Mouse (Mus musculus): ENCODE data around the gene Smc1b. TPM values are rescaled to one million over a fixed set of nuclear protein-coding genes. Genes with fewer than 3 reads are reported as not detected.

The Smc1b gene
- total and polyA plus RNA-seq, 2 experiments from 2014 or later, result 0.24 to 5.2 TPM

DNA sequence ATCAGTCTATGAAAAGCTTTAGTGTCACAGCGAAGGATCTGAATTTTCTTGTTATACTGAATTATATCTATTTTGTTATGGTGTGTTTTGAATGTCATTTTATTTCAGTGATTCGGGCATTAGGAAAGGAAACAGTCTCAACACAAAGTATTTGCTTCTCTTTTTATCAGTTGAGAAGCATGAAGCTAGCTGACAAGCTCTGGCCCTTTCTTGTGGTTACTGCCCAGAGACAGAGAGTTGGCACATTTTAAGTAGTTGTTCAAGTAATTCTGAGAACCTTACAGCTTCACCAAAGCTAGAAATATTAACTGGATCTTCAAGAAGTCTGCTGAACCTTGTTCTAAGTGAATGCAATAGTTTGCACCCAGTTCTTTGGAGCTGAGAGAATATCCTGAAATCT is 68.3 kb downstream of the Smc1b start:
- WGBS, result 96% methylated on average over 2 of the region's 2 CpGs
- Histone ChIP-seq H3K4me1 (ENCODE audit: insufficient read depth, low read length) (no peaks in the 10 kb centered on the region), H3K27ac (no peak overlapping the region), H3K9me3 (ENCODE audit: low read length) (no peaks in the 10 kb centered on the region), H3K36me3 (ENCODE audit: insufficient read depth, low read length) (peaks cover 15% of the 10 kb centered on the region), H3K4me2 (ENCODE audit: low read depth, low read length) (no peak overlapping the region), H3K4me3 (ENCODE audit: low read length) (no peak overlapping the region), H3K27me3 (ENCODE audit: insufficient read depth, low read length) (no peaks in the 10 kb centered on the region), H3K9ac (replicated peaks; ENCODE audit: low read length) (no peak overlapping the region)
- DNase-seq (ENCODE audit: low spot score), result no peak
- ATAC-seq, result no peak
- no peak for TF ChIP-seq CTCF (IDR thresholded peaks at IDR 0.05; ENCODE audit: low read depth)

DNA sequence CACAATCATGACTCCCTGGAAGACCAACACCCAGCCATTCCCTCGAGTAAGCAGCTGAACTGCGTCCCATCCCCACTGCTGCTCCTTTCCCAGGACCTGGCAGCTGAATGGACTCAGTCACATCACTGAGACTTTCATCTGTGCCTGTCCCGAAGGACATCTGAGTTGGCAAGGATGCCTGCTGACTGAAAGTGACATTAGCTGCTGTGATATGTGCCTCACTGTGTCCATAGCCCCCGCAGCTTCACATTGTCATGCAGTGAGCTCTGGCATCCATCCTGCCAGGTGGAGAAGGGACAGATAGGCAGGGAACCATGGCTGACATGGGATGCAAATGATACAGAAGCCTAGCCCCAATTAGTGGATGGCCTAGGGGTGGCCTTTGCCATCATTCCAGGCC is 76.6 kb downstream of the Smc1b start:
- TF ChIP-seq CTCF (IDR thresholded peaks at IDR 0.05; ENCODE audit: low read depth), result no peak
- peaks cover 51% of the 10 kb centered on the region for H3K36me3 ChIP-seq (ENCODE audit: insufficient read depth, low read length)
- H3K4me1 ChIP-seq (ENCODE audit: insufficient read depth, low read length), result no peaks in the 10 kb centered on the region
- 79% methylated on average over 4 of the region's 4 CpGs for WGBS
- H3K4me3 ChIP-seq (ENCODE audit: low read length), result no peak overlapping the region
- DNase-seq (ENCODE audit: low spot score) (no peak), ATAC-seq (no peak)
- H3K4me2 ChIP-seq (ENCODE audit: low read depth, low read length), result no peak overlapping the region
- no peak overlapping the region for H3K9ac ChIP-seq (replicated peaks; ENCODE audit: low read length)
- H3K27me3 ChIP-seq (ENCODE audit: insufficient read depth, low read length), result no peaks in the 10 kb centered on the region
- no peaks in the 10 kb centered on the region for H3K9me3 ChIP-seq (ENCODE audit: low read length)
- H3K27ac ChIP-seq, result no peak overlapping the region

- no peak overlapping the region for H3K9ac ChIP-seq (replicated peaks; ENCODE audit: low read length)
- H3K27me3 ChIP-seq (ENCODE audit: insufficient read depth, low read length), result no peaks in the 10 kb centered on the region
- 94% methylated on average over 3 of the region's 3 CpGs for WGBS
- no peaks in the 10 kb centered on the region for H3K4me1 ChIP-seq (ENCODE audit: insufficient read depth, low read length)
- peaks cover 56% of the 10 kb centered on the region for H3K36me3 ChIP-seq (ENCODE audit: insufficient read depth, low read length)
- no peak for TF ChIP-seq CTCF (IDR thresholded peaks at IDR 0.05; ENCODE audit: low read depth)
- H3K27ac ChIP-seq, result no peak overlapping the region
- DNase-seq (ENCODE audit: low spot score) (no peak), ATAC-seq (no peak)
- H3K9me3 ChIP-seq (ENCODE audit: low read length), result no peaks in the 10 kb centered on the region
- no peak overlapping the region for H3K4me3 ChIP-seq (ENCODE audit: low read length)
- H3K4me2 ChIP-seq (ENCODE audit: low read depth, low read length), result no peak overlapping the region
Observed at GRCm38 (mm10) chr15:85054098-85054497, 77.7 kb downstream of the Smc1b start.

- H3K27ac ChIP-seq, result no peak overlapping the region
- H3K27me3 ChIP-seq (ENCODE audit: insufficient read depth, low read length), result no peaks in the 10 kb centered on the region
- H3K9ac ChIP-seq (replicated peaks; ENCODE audit: low read length), result no peak overlapping the region
- ATAC-seq (no peak), DNase-seq (ENCODE audit: low spot score) (no peak)
- no peak overlapping the region for H3K4me3 ChIP-seq (ENCODE audit: low read length)
- peaks cover 61% of the 10 kb centered on the region for H3K36me3 ChIP-seq (ENCODE audit: insufficient read depth, low read length)
- H3K9me3 ChIP-seq (ENCODE audit: low read length), result no peaks in the 10 kb centered on the region
- H3K4me1 ChIP-seq (ENCODE audit: insufficient read depth, low read length), result no peaks in the 10 kb centered on the region
- 90% methylated on average over 1 of the region's 1 CpGs for WGBS
- no peak for TF ChIP-seq CTCF (IDR thresholded peaks at IDR 0.05; ENCODE audit: low read depth)
- H3K4me2 ChIP-seq (ENCODE audit: low read depth, low read length), result no peak overlapping the region
Observed at GRCm38 (mm10) chr15:85049758-85050157, 82.0 kb downstream of the Smc1b start.

DNA sequence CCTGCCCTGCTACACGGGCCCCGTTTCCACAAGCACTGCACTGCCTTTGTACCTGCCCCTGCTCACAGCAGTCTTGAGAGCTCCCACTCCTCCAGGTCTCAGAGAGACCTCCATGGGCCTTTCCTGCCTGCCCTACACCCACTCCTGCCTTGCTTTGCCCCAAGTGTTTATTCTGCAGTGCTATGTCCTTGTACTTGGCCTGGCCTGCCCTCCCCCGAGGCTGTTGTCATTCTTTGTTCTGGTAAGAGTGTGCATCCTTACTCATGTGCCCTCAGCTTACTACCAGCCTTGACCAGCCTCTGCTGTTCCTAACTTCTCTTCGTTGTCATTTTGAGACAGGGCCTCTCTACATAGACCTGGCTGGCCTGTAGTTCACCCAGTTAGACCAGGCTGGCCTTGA is 83.9 kb downstream of the Smc1b start:
- no peak for DNase-seq (ENCODE audit: low spot score)
- Histone ChIP-seq H3K27me3 (ENCODE audit: insufficient read depth, low read length) (no peaks in the 10 kb centered on the region), H3K9ac (replicated peaks; ENCODE audit: low read length) (no peak overlapping the region), H3K27ac (no peak overlapping the region), H3K4me2 (ENCODE audit: low read depth, low read length) (no peak overlapping the region), H3K9me3 (ENCODE audit: low read length) (no peaks in the 10 kb centered on the region), H3K4me1 (ENCODE audit: insufficient read depth, low read length) (peaks cover 6% of the 10 kb centered on the region; the same call in 1 of the 2 replicates), H3K4me3 (ENCODE audit: low read length) (no peak overlapping the region), H3K36me3 (ENCODE audit: insufficient read depth, low read length) (peaks cover 50% of the 10 kb centered on the region)
- WGBS, result 92% methylated on average over 4 of the region's 4 CpGs
- ATAC-seq, result no peak
- TF ChIP-seq CTCF (IDR thresholded peaks at IDR 0.05; ENCODE audit: low read depth), result no peak

DNA sequence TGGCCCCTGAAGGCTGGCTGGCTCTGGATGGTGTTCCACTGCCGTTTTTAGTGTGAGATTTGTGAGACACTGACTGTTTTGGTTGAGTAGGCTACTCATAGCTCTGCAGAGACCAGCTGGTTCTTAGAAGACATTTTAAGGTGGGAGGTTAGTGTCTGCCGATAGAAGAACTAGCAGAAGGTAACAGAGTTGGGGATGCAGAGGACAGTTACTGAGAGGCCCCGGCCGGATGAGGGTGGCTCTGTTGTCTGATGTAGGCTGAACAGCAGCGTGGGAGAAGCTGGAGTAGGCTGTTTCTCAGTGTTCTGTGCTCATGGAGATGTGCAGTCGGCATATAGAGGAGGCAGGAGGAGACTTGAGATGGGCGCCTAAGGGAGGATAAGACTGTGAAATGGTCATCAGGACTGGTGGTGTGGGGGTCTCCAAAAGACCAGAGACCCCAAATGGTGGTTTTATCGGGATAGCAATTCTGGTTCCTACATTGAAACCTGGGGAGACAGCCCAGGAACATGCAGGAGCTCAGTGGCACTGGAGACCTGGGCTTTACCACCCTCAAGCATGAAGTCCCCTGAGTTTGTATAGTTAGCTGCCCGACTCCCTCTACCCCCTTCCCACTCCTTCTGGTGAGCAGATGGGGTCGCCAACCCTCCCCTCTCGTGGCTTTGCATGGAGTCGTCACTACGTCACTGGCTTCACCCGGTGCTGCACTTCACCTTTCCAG is 85.4 kb downstream of the Smc1b start:
- DNase-seq (ENCODE audit: low spot score), result no peak
- H3K4me2 ChIP-seq (ENCODE audit: low read depth, low read length), result no peak overlapping the region
- H3K4me3 ChIP-seq (ENCODE audit: low read length), result no peak overlapping the region
- no peak for TF ChIP-seq CTCF (IDR thresholded peaks at IDR 0.05; ENCODE audit: low read depth)
- no peaks in the 10 kb centered on the region for H3K27me3 ChIP-seq (ENCODE audit: insufficient read depth, low read length)
- H3K36me3 ChIP-seq (ENCODE audit: insufficient read depth, low read length), result peaks cover 45% of the 10 kb centered on the region
- H3K9me3 ChIP-seq (ENCODE audit: low read length), result no peaks in the 10 kb centered on the region
- 90% methylated on average over 14 of the region's 14 CpGs for WGBS
- peaks cover 6% of the 10 kb centered on the region; the same call in 1 of the 2 replicates for H3K4me1 ChIP-seq (ENCODE audit: insufficient read depth, low read length)
- no peak overlapping the region for H3K27ac ChIP-seq
- no peak overlapping the region for H3K9ac ChIP-seq (replicated peaks; ENCODE audit: low read length)
- no peak for ATAC-seq

- Histone ChIP-seq H3K4me3 (ENCODE audit: low read length) (no peak overlapping the region), H3K9me3 (ENCODE audit: low read length) (no peaks in the 10 kb centered on the region), H3K27ac (peak overlapping the region; percentile 81; the same call in 1 of the 2 replicates), H3K9ac (replicated peaks; ENCODE audit: low read length) (no peak overlapping the region; the same call in 1 of the 2 replicates), H3K4me2 (ENCODE audit: low read depth, low read length) (peak overlapping the region; percentile 24), H3K36me3 (ENCODE audit: insufficient read depth, low read length) (peaks cover 24% of the 10 kb centered on the region), H3K4me1 (ENCODE audit: insufficient read depth, low read length) (peaks cover 6% of the 10 kb centered on the region; the same call in 1 of the 2 replicates), H3K27me3 (ENCODE audit: insufficient read depth, low read length) (no peaks in the 10 kb centered on the region)
- ATAC-seq (no peak), DNase-seq (ENCODE audit: low spot score) (no peak)
- no peak for TF ChIP-seq CTCF (IDR thresholded peaks at IDR 0.05; ENCODE audit: low read depth)
- 71% methylated on average over 5 of the region's 5 CpGs for WGBS
Observed at GRCm38 (mm10) chr15:85043761-85044160, 88.0 kb downstream of the Smc1b start.
